Mouse (Mus musculus) heart, embryonic 14.5 days (tissue): ENCODE measurements around the gene Sox11. TPM values are rescaled to one million over a fixed set of nuclear protein-coding genes. Genes with fewer than 3 reads are reported as not detected.
A peak's percentile ranks its signal among the peaks of the same experiment; 100 is the strongest.

ENCODE experiments used
- ATAC-seq: fragments of 200-750 bp; cut with Nextera tagmentation; 2 replicates; pipeline ENCODE4 v1.8.0; 2017; ENCODE audit warnings: low read depth, moderate TSS enrichment; ENCODE audit not compliant: insufficient number of reproducible peaks, insufficient read depth, low FRiP score
- H3K27ac ChIP-seq, 2 experiments: fragments of 200-500 bp in 1 of 2; fragments of 300-500 bp in 1 of 2; sonication (generic) in 1 of 2; replicated peaks in 1 of 2; 2 replicates each; pipeline ENCODE4 v1.5.1; 2012 to 2014; ENCODE audit warnings: low read depth in 2 of 2, low read length in 2 of 2, control low read depth in 1 of 2, mild to moderate bottlenecking in 1 of 2, mixed read lengths in 1 of 2; ENCODE audit not compliant: control insufficient read depth in 1 of 2, insufficient read depth in 1 of 2
- H3K27me3 ChIP-seq: fragments of 300-500 bp; sonication (generic); 2 replicates; pipeline ENCODE4 v1.6.1; 2014; ENCODE audit warnings: mild to moderate bottlenecking, low read length, control low read depth; ENCODE audit not compliant: control insufficient read depth, insufficient read depth
- H3K36me3 ChIP-seq: fragments of 300-500 bp; sonication (generic); 2 replicates; pipeline ENCODE4 v1.6.1; 2014; ENCODE audit warnings: mild to moderate bottlenecking, control low read depth, low read length, mixed read lengths; ENCODE audit not compliant: control insufficient read depth, insufficient read depth
- H3K4me1 ChIP-seq, 2 experiments: fragments of 200-500 bp in 1 of 2; fragments of 300-500 bp in 1 of 2; sonication (generic) in 1 of 2; 2 replicates each; pipeline ENCODE4 v1.6.1; 2012 to 2014; ENCODE audit warnings: low read length in 2 of 2, control low read depth in 1 of 2, mixed read lengths in 1 of 2; ENCODE audit not compliant: control insufficient read depth in 2 of 2, insufficient read depth in 2 of 2
- H3K4me2 ChIP-seq: fragments of 300-500 bp; sonication (generic); 2 replicates; pipeline ENCODE4 v1.6.1; 2014; ENCODE audit warnings: mild to moderate bottlenecking, low read length
- H3K4me3 ChIP-seq, 2 experiments: fragments of 200-500 bp in 1 of 2; fragments of 300-500 bp in 1 of 2; sonication (generic) in 1 of 2; 2 replicates each; pipeline ENCODE4 v1.5.1; 2012 to 2014; ENCODE audit warnings: low read length in 2 of 2, mild to moderate bottlenecking in 2 of 2, control low read depth in 1 of 2, low read depth in 1 of 2, moderate library complexity in 1 of 2; ENCODE audit not compliant: control insufficient read depth in 1 of 2, insufficient read depth in 1 of 2
- H3K9ac ChIP-seq: fragments of 300-500 bp; sonication (generic); 2 replicates; pipeline ENCODE4 v1.6.1; 2014; ENCODE audit warnings: mild to moderate bottlenecking, low read length
- H3K9me3 ChIP-seq: fragments of 300-500 bp; sonication (generic); 2 replicates; pipeline ENCODE4 v1.6.1; 2016; ENCODE audit warnings: low read length, control low read depth; ENCODE audit not compliant: control insufficient read depth
- WGBS: fragments of 180-500 bp; shearing (Covaris S2); extraction: QIAGEN DNeasy Blood & Tissue Kit; methylation state at CpG from one replicate; pipeline ENCODE4 v1.1.7; 2014; 5-methylcytosine and 5-hydroxymethylcytosine counted together
- polyA plus RNA-seq: library from polyadenylated mRNA; unstranded; fragments of >200 nt; fragmentation: Nextera tagmentation; extraction: Ambion mirVana; gene quantifications from 2 replicates; pipeline ENCODE4 v1.2.1, GENCODE M21; 2014

Gene Sox11
- polyA plus RNA-seq, 1 experiment from 2014 or later: 19.2 TPM

GRCm38 (mm10) chr12:27310703-27311102 lies 31.7 kb downstream of the Sox11 start:
- Histone ChIP-seq H3K4me1 (peaks cover 15 to 17% of the 10 kb centered on the region in 2 experiments; a peak in 3 of 4 replicates), H3K27ac (no peak overlapping the region), H3K27me3 (peaks cover 4% of the 10 kb centered on the region), H3K4me2 (no peak overlapping the region), H3K9me3 (no peaks in the 10 kb centered on the region), H3K9ac (no peak overlapping the region), H3K36me3 (no peaks in the 10 kb centered on the region), H3K4me3 (no peak overlapping the region)
- WGBS: 66% methylated on average over 13 of the region's 13 CpGs
- ATAC-seq: no peak

- ATAC-seq: no peak
- Histone ChIP-seq H3K36me3 (no peaks in the 10 kb centered on the region), H3K9me3 (no peaks in the 10 kb centered on the region), H3K9ac (no peak overlapping the region), H3K27me3 (peaks cover 4% of the 10 kb centered on the region), H3K4me3 (no peak overlapping the region), H3K4me2 (no peak overlapping the region), H3K4me1 (peaks cover 17 to 22% of the 10 kb centered on the region in 2 experiments; a peak in 3 of 4 replicates), H3K27ac (no peak overlapping the region)
- WGBS: 67% methylated on average over 6 of the region's 6 CpGs
Observed at GRCm38 (mm10) chr12:27309969-27310368, 32.4 kb downstream of the Sox11 start.

GRCm38 (mm10) chr12:27304713-27305437 lies 37.5 kb downstream of the Sox11 start:
- 18% methylated on average over 2 of the region's 2 CpGs for WGBS
- Histone ChIP-seq H3K4me3 (no peak overlapping the region), H3K9me3 (no peaks in the 10 kb centered on the region), H3K27me3 (no peaks in the 10 kb centered on the region; the same call in 1 of the 2 replicates), H3K4me2 (no peak overlapping the region), H3K27ac (peak overlapping the region in 1 of 2 experiments; percentile 35; a peak in 1 of 4 replicates), H3K4me1 (peaks cover 6 to 11% of the 10 kb centered on the region in 2 experiments), H3K36me3 (no peaks in the 10 kb centered on the region), H3K9ac (no peak overlapping the region)
- no peak; the same call in 1 of the 2 replicates for ATAC-seq

- Histone ChIP-seq H3K9me3 (no peaks in the 10 kb centered on the region), H3K4me1 (peaks cover 6 to 11% of the 10 kb centered on the region in 2 experiments), H3K4me3 (no peak overlapping the region), H3K4me2 (no peak overlapping the region), H3K27me3 (no peaks in the 10 kb centered on the region), H3K9ac (no peak overlapping the region), H3K36me3 (no peaks in the 10 kb centered on the region), H3K27ac (no peak overlapping the region)
- no peak for ATAC-seq
- 37% methylated on average over 6 of the region's 6 CpGs for WGBS
Observed at GRCm38 (mm10) chr12:27303190-27303589, 39.2 kb downstream of the Sox11 start.

- Histone ChIP-seq H3K27me3 (no peaks in the 10 kb centered on the region; the same call in 1 of the 2 replicates), H3K4me2 (no peak overlapping the region), H3K36me3 (no peaks in the 10 kb centered on the region), H3K4me3 (no peak overlapping the region), H3K9me3 (no peaks in the 10 kb centered on the region), H3K27ac (no peak overlapping the region), H3K9ac (no peak overlapping the region), H3K4me1 (peaks cover 7% of the 10 kb centered on the region in 2 experiments)
- WGBS: 76% methylated on average over 3 of the region's 3 CpGs
- no peak for ATAC-seq
Observed at GRCm38 (mm10) chr12:27298721-27299120, 43.7 kb downstream of the Sox11 start.

- ATAC-seq: no peak
- 18% methylated on average over 1 of the region's 1 CpGs for WGBS
Observed at GRCm38 (mm10) chr12:27294191-27294590, 48.2 kb downstream of the Sox11 start.

GRCm38 (mm10) chr12:27293736-27294135 lies 48.6 kb downstream of the Sox11 start:
- no peak overlapping the region for H3K27ac ChIP-seq
- no peak overlapping the region for H3K4me2 ChIP-seq
- no peak overlapping the region for H3K4me3 ChIP-seq
- peaks cover 12 to 20% of the 10 kb centered on the region in 2 experiments for H3K4me1 ChIP-seq
- H3K9me3 ChIP-seq: no peaks in the 10 kb centered on the region
- no peak for ATAC-seq
- H3K27me3 ChIP-seq: no peaks in the 10 kb centered on the region; the same call in 1 of the 2 replicates
- no peak overlapping the region for H3K9ac ChIP-seq
- no peaks in the 10 kb centered on the region for H3K36me3 ChIP-seq
- 58% methylated on average over 10 of the region's 10 CpGs for WGBS

More at GRCm38 (mm10) chr12:27294191-27294590, 48.2 kb downstream of the Sox11 start:
- Histone ChIP-seq H3K27ac (0 out of 4 replicates have a peak overlapping the region, but pooled peaks of 1 of the 2 experiments have one; percentile 3), H3K9ac (no peak overlapping the region), H3K4me2 (no peak overlapping the region), H3K4me3 (no peak overlapping the region), H3K9me3 (no peaks in the 10 kb centered on the region), H3K27me3 (no peaks in the 10 kb centered on the region; the same call in 1 of the 2 replicates), H3K4me1 (peaks cover 12 to 20% of the 10 kb centered on the region in 2 experiments), H3K36me3 (no peaks in the 10 kb centered on the region)
